Mouse (Mus musculus): ENCODE results near the gene Adamts4. TPM values are rescaled to one million over a fixed set of nuclear protein-coding genes. Genes with fewer than 3 reads are reported as not detected.
"Not testable (repeated sequence)": the region's sequence is repeated elsewhere in the genome, so short reads cannot be mapped to it uniquely, and the experiment has no call there.

Gene Adamts4
- polyA plus RNA-seq, 1 experiment from 2014 or later: 9.9 TPM

DNA sequence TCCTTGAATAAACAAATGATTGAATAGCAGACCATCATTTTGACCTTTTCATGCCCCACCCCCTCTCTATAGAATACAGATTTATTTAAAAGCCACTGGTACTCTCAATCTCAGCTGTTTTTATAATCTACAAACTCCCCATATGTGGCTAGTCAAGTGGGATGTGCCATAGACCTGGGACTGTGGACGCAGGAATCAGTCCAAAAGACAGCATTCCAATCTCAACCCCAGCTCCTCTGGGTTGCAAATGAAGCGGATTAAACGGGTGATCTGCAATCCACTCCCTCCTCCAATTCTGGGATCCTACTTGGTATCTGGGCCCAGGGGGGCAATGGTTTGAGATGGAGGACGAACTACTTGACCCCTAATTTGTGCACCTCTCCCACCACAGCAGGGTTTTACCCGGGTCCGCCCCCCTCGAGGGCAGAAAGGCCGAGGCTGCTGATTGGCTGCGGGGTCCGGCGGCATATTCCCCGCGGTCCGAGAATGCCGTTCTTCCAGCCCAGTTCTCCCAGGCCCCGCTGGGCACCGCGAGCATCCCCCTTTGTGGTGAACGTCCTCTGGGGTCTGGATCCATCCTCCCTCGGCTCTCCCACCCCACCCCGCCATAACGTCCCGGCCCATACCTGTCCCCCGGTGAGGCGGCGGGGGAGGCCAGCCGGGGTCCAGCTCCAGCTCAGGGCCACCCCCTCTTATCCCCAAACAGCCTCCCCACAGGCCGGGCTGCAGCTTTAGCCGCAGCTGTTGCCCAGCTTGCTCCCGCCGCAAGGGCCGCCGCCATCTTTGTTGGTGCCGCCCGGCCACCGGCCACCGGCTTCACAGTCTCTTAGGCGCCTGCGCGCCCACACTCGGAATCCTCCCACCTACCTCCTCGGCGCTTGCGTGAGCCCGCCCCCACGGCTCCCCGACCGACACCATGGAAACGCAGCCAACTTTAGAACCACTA, 37.2 kb downstream of the Adamts4 start, which contains the start of gene Usp21:
TSS of gene Usp21 (minus strand) at position 856 of the 946 bp plus-strand sequence.
- no peaks in the 10 kb centered on the region for H3K27me3 ChIP-seq (ENCODE audit: low read depth, poor library complexity, severe bottlenecking)
- no peaks in the 10 kb centered on the region for H3K9me3 ChIP-seq (replicated peaks)
- peak within 1 kb of the TSS; percentile 100 for H3K27ac ChIP-seq (replicated peaks)
- peak; percentile 95 for DNase-seq (ENCODE audit: low spot score)
- H3K36me3 ChIP-seq: peaks cover 64% of the 10 kb centered on the region
- peak within 1 kb of the TSS; percentile 98 for H3K4me3 ChIP-seq
- H3K4me1 ChIP-seq: peaks cover 32% of the 10 kb centered on the region
- under 1% methylated on average over 49 of the region's 49 CpGs for WGBS

DNA sequence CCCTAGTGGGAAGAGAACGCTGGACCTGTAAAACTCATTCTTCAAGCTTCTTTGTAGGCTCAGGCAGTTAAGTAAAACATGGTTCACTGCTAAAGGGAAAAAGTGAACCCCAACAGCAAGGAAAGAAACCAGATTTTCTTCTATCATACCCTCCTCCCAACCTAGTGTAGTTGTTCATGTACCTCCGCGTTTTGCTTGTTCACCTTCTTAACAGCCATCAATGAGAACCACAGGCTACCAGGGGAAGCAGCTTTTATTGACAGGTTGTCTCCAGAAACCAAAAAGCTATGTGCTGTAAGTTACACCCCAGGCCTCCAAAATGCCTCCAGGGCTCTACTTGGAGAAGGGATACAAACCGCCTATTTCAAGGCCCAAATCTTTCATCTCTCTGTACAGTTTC, 38.1 kb downstream of the Adamts4 start:
- no peak for DNase-seq (ENCODE audit: low spot score)
- no peaks in the 10 kb centered on the region for H3K27me3 ChIP-seq (ENCODE audit: low read depth, poor library complexity, severe bottlenecking)
- H3K36me3 ChIP-seq: peaks cover 55% of the 10 kb centered on the region
- H3K27ac ChIP-seq (replicated peaks): peak overlapping the region; percentile 100
- peak overlapping the region; percentile 98 for H3K4me3 ChIP-seq
- H3K9me3 ChIP-seq (replicated peaks): no peaks in the 10 kb centered on the region
- WGBS: 70% methylated on average over 4 of the region's 4 CpGs
- H3K4me1 ChIP-seq: peaks cover 35% of the 10 kb centered on the region

DNA sequence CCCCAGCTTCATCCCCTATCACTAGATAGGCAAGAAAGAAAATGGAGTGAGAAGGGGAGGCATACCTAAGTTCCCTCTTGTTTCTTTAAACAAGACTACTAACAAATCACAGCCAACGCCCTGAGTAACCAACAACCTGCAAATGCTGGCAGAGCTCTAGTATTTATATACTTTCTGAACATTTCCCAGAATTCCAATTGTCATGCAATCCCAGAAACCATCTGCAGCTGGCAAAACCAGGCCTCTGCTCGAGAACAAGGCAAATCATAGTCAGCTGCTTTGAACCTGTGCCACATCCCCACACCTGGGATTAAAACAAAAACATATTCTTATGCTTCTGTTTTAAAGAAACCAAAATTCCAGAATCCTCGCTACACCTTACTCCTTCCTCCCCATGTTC, 43.1 kb downstream of the Adamts4 start:
- Histone ChIP-seq H3K27me3 (ENCODE audit: low read depth, poor library complexity, severe bottlenecking) (peaks cover 30% of the 10 kb centered on the region), H3K4me1 (peaks cover 15% of the 10 kb centered on the region), H3K9me3 (replicated peaks) (no peaks in the 10 kb centered on the region), H3K36me3 (peaks cover 19% of the 10 kb centered on the region), H3K27ac (replicated peaks) (no peak overlapping the region), H3K4me3 (peak overlapping the region; percentile 72)
- DNase-seq (ENCODE audit: low spot score): no peak
- WGBS: 95% methylated on average over 3 of the region's 3 CpGs

DNA sequence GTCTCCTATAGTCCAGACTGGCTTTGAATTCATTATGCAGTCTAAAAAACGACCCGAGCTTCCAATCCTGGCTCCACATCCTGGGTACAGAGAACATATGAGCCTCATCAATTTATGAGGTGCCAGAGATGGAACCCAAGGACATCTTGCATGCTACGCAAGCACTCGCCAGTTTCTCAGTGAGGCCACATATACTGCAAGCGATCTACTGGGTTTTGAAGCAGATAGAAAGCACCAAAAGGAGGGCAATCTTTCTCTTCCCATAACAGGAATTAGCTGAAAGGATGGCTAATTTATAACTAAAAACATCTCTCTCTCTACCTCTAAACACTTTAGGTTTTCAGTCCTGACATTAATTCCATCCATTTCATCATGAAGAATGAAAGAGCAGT, 43.7 kb downstream of the Adamts4 start:
- no peak for DNase-seq (ENCODE audit: low spot score)
- Histone ChIP-seq H3K27me3 (ENCODE audit: low read depth, poor library complexity, severe bottlenecking) (peaks cover 33% of the 10 kb centered on the region), H3K4me1 (peaks cover 10% of the 10 kb centered on the region), H3K4me3 (peak overlapping the region; percentile 72), H3K36me3 (peaks cover 14% of the 10 kb centered on the region), H3K27ac (replicated peaks) (peak overlapping the region; percentile 98), H3K9me3 (replicated peaks) (no peaks in the 10 kb centered on the region)
- WGBS: 57% methylated on average over 5 of the region's 5 CpGs

DNA sequence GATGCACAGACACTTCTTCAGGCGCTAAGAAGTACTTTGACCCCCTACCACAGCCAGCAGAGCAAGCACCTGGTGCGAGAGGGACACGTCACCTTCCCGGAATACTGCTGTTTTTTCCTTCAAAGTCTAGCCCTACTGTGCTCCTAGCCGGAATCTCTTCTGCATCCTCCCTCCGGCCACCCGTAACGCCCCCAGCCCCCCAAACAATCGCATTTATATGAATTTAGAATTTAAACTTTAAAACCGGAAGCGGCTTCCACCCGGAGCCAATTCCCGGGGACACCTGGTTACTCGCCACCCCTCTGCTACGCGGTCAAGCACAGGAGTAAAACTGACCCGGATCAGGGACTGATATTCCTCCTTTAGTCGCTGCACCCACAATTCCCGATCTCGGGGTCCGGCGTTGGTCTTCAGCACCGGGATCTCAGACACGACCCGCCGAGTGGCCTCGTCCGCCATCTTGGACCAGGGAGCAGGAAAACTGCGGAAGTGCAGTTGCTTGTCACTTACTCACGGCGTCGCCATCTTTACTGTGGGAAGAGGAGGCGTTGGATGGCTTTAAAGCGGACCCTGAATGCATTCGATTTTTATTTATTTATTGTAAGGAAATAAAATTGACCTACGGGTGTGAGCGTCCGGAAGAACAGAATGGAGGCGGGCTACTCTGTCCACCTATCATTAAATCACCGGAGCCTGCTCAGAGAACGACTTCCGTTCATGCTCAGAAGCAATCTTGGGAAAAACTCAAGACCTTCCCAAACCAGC, 44.3 kb downstream of the Adamts4 start, which contains the start of gene Ufc1:
TSS of gene Ufc1 (minus strand) at position 727 of the 765 bp plus-strand sequence.
- WGBS: under 1% methylated on average over 42 of the region's 42 CpGs
- Histone ChIP-seq H3K9me3 (replicated peaks) (no peaks in the 10 kb centered on the region), H3K27ac (replicated peaks) (peak within 1 kb of the TSS; percentile 98), H3K4me3 (peak within 1 kb of the TSS; percentile 72), H3K4me1 (peaks cover 10% of the 10 kb centered on the region), H3K36me3 (peaks cover 8% of the 10 kb centered on the region), H3K27me3 (ENCODE audit: low read depth, poor library complexity, severe bottlenecking) (peaks cover 33% of the 10 kb centered on the region)
- peak; percentile 85 for DNase-seq (ENCODE audit: low spot score)

DNA sequence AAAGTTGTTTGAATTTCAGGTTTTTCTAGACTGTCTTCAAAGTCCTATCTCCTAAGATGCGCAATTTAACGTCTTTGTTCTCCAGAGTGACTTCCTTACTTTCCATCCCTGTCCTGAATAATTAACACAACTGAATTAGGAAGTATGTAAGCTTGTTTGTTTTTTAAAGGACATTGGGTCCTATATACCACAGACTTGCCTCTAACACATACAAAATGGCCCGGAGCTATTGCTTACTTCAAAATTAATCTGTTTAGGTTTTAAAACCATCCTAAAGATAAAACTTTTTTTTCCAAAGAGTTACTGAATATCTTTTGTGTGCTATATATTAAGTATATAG, 44.8 kb downstream of the Adamts4 start:
- peak overlapping the region; percentile 98 for H3K27ac ChIP-seq (replicated peaks)
- peaks cover 33% of the 10 kb centered on the region for H3K27me3 ChIP-seq (ENCODE audit: low read depth, poor library complexity, severe bottlenecking)
- peaks cover 10% of the 10 kb centered on the region for H3K4me1 ChIP-seq
- no peaks in the 10 kb centered on the region for H3K9me3 ChIP-seq (replicated peaks)
- H3K36me3 ChIP-seq: peaks cover 2% of the 10 kb centered on the region
- DNase-seq (ENCODE audit: low spot score): no peak
- 19% methylated on average over 3 of the region's 3 CpGs for WGBS
- H3K4me3 ChIP-seq: peak overlapping the region; percentile 72

DNA sequence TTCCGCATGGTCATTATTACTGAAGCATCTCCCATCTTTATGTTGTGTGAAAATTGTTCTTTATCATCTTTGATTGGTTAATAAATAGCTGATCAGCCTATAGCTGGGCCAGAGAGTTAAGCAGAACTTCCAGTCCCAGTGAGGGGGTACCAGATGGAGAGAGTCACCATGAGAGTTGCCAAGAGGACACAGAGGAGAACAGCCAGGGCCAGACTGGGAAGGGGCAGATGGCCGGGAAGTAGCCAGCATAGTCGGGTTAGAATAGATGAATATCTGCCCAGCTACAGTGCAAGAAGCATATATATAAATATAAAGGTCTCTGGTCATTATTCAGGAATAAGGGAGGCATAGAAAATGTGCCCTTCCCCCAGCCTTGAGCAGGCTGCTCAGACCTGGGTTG, 48.0 kb downstream of the Adamts4 start:
- 79% methylated on average over 3 of the region's 3 CpGs for WGBS
- Histone ChIP-seq H3K36me3 (no peaks in the 10 kb centered on the region), H3K4me3 (no peak overlapping the region), H3K27me3 (ENCODE audit: low read depth, poor library complexity, severe bottlenecking) (peaks cover 33% of the 10 kb centered on the region), H3K9me3 (replicated peaks) (no peaks in the 10 kb centered on the region), H3K4me1 (peaks cover 8% of the 10 kb centered on the region), H3K27ac (replicated peaks) (no peak overlapping the region)
- no peak for DNase-seq (ENCODE audit: low spot score)

DNA sequence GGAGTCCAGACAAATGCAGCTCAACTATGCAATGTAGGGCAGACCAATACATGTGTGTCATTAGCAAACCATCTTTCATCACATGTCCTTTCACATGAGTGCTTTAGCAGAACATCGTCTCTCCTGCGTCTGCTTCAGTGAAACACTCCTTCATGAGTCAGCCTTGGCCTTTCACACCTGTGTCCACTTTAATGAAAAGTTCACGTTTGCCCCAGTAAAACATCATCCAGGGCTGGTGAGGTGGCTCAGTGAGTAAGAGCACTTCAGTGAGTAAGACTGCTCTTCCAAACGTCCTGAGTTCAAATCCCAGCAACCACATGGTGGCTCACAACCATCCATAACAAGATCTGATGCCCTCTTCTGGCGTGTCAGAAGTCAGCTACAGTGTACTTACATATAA, 55.9 kb downstream of the Adamts4 start:
- 70% methylated on average over 5 of the region's 5 CpGs for WGBS
- H3K36me3 ChIP-seq; H3K27ac ChIP-seq (replicated peaks); H3K4me1 ChIP-seq; DNase-seq (ENCODE audit: low spot score); H3K4me3 ChIP-seq; H3K27me3 ChIP-seq (ENCODE audit: low read depth, poor library complexity, severe bottlenecking); H3K9me3 ChIP-seq (replicated peaks): not testable (repeated sequence)

DNA sequence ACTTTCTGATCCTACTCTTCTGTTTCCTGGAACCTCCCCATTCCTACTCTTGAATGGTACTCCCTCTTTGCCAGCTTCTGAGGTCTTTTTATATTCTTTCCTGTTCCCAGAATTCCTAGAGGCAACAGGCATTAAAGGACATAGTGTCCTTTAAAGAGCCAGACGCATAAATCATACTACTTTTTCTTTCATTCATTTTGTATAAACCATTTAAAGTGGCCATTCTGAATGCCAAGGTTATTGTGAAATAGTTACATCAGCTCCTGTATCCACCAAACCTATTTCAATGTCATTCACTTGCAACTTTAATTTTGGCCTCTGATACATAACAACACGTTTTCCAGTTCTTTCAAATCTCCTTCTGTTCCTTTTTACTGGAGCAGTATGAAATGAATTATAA, 59.1 kb downstream of the Adamts4 start:
- WGBS: 83% methylated on average over 2 of the region's 2 CpGs
- no peak for DNase-seq (ENCODE audit: low spot score)

More for the DNA sequence above, 59.1 kb downstream of the Adamts4 start:
- H3K27me3 ChIP-seq (ENCODE audit: low read depth, poor library complexity, severe bottlenecking): no peaks in the 10 kb centered on the region
- H3K4me3 ChIP-seq: no peak overlapping the region
- H3K36me3 ChIP-seq: no peaks in the 10 kb centered on the region
- no peaks in the 10 kb centered on the region for H3K9me3 ChIP-seq (replicated peaks)
- no peaks in the 10 kb centered on the region for H3K4me1 ChIP-seq
- no peak overlapping the region for H3K27ac ChIP-seq (replicated peaks)

Other genes starting within 250 kb of the Adamts4 start
- 0.25 TPM in 1 of 2 replicates, not detected in the other for gene Fcgr4, start 231.5 kb upstream of the Adamts4 start, polyA plus RNA-seq (2016; fragmentation: Nextera tagmentation; extraction: Ambion mirVana)
- gene Fcgr3, start 185.5 kb upstream of the Adamts4 start, polyA plus RNA-seq (2016; fragmentation: Nextera tagmentation; extraction: Ambion mirVana): 5.5 and 7.8 TPM in 2 replicates
- 2.8 and 2.9 TPM in 2 replicates for gene Cfap126, start 136.5 kb upstream of the Adamts4 start, polyA plus RNA-seq (2016; fragmentation: Nextera tagmentation; extraction: Ambion mirVana)
- 301 and 309 TPM in 2 replicates for gene Sdhc, start 99.8 kb upstream of the Adamts4 start, polyA plus RNA-seq (2016; fragmentation: Nextera tagmentation; extraction: Ambion mirVana)
- gene Mpz, start 99.7 kb upstream of the Adamts4 start, polyA plus RNA-seq (2016; fragmentation: Nextera tagmentation; extraction: Ambion mirVana): 0.26 TPM in 1 of 2 replicates, not detected in the other
- 26.7 and 35.9 TPM in 2 replicates for gene Pcp4l1, start 54.2 kb upstream of the Adamts4 start, polyA plus RNA-seq (2016; fragmentation: Nextera tagmentation; extraction: Ambion mirVana)
- gene Nr1i3, start 36.5 kb upstream of the Adamts4 start, polyA plus RNA-seq (2016; fragmentation: Nextera tagmentation; extraction: Ambion mirVana): 0.28 and 0.36 TPM in 2 replicates
- 32.2 and 34.7 TPM in 2 replicates for gene Tomm40l, start 27.9 kb upstream of the Adamts4 start, polyA plus RNA-seq (2016; fragmentation: Nextera tagmentation; extraction: Ambion mirVana)
- gene Apoa2, start 25.4 kb upstream of the Adamts4 start, polyA plus RNA-seq (2016; fragmentation: Nextera tagmentation; extraction: Ambion mirVana): 4.1 and 4.4 TPM in 2 replicates
- gene Fcer1g, start 16.1 kb upstream of the Adamts4 start, polyA plus RNA-seq (2016; fragmentation: Nextera tagmentation; extraction: Ambion mirVana): 12.7 and 21.1 TPM in 2 replicates
- 267 and 268 TPM in 2 replicates for gene Ndufs2, start 967 bp downstream of the Adamts4 start, polyA plus RNA-seq (2016; fragmentation: Nextera tagmentation; extraction: Ambion mirVana)
- gene B4galt3, start 19.9 kb downstream of the Adamts4 start, polyA plus RNA-seq (2016; fragmentation: Nextera tagmentation; extraction: Ambion mirVana): 63.5 and 69.5 TPM in 2 replicates
- gene Ppox, start 30.8 kb downstream of the Adamts4 start, polyA plus RNA-seq (2016; fragmentation: Nextera tagmentation; extraction: Ambion mirVana): 53.0 and 63.9 TPM in 2 replicates
- gene Usp21, start 37.6 kb downstream of the Adamts4 start, polyA plus RNA-seq (2016; fragmentation: Nextera tagmentation; extraction: Ambion mirVana): 102 and 109 TPM in 2 replicates
- gene Ufc1, start 44.6 kb downstream of the Adamts4 start, polyA plus RNA-seq (2016; fragmentation: Nextera tagmentation; extraction: Ambion mirVana): 102 and 108 TPM in 2 replicates
- gene Dedd, start 78.7 kb downstream of the Adamts4 start, polyA plus RNA-seq (2016; fragmentation: Nextera tagmentation; extraction: Ambion mirVana): 48.5 and 48.9 TPM in 2 replicates
- 39.4 and 43.5 TPM in 2 replicates for gene Nit1, start 95.2 kb downstream of the Adamts4 start, polyA plus RNA-seq (2016; fragmentation: Nextera tagmentation; extraction: Ambion mirVana)
- 146 and 155 TPM in 2 replicates for gene Pfdn2, start 95.2 kb downstream of the Adamts4 start, polyA plus RNA-seq (2016; fragmentation: Nextera tagmentation; extraction: Ambion mirVana)
- 1.8 and 2.3 TPM in 2 replicates for gene Klhdc9, start 110.4 kb downstream of the Adamts4 start, polyA plus RNA-seq (2016; fragmentation: Nextera tagmentation; extraction: Ambion mirVana)
- 0.60 and 1.2 TPM in 2 replicates for gene Nectin4, start 119.7 kb downstream of the Adamts4 start, polyA plus RNA-seq (2016; fragmentation: Nextera tagmentation; extraction: Ambion mirVana)
- gene Arhgap30, start 138.5 kb downstream of the Adamts4 start, polyA plus RNA-seq (2016; fragmentation: Nextera tagmentation; extraction: Ambion mirVana): 0.69 and 0.87 TPM in 2 replicates
- 138 and 161 TPM in 2 replicates for gene Usf1, start 160.9 kb downstream of the Adamts4 start, polyA plus RNA-seq (2016; fragmentation: Nextera tagmentation; extraction: Ambion mirVana)
- gene Tstd1, start 168.5 kb downstream of the Adamts4 start, polyA plus RNA-seq (2016; fragmentation: Nextera tagmentation; extraction: Ambion mirVana): 8.4 and 9.6 TPM in 2 replicates
- 14.0 TPM in 2 replicates for gene F11r, start 187.1 kb downstream of the Adamts4 start, polyA plus RNA-seq (2016; fragmentation: Nextera tagmentation; extraction: Ambion mirVana)

All from midbrain, embryonic 10.5 days (tissue).